Mouse (Mus musculus): ENCODE measurements around the gene Col27a1. TPM values are rescaled to one million over a fixed set of nuclear protein-coding genes. Genes with fewer than 3 reads are reported as not detected.

Gene Col27a1
- polyA plus RNA-seq, 1 experiment from 2014 or later: 5.7 TPM

GRCm38 (mm10) chr4:63262941-63263340, 49.1 kb downstream of the Col27a1 start:
- no peak for TF ChIP-seq CTCF (IDR thresholded peaks at IDR 0.05; ENCODE audit: low read depth)
- H3K4me2 ChIP-seq (ENCODE audit: low read length): no peak overlapping the region
- no peaks in the 10 kb centered on the region for H3K4me1 ChIP-seq (replicated peaks; ENCODE audit: insufficient read depth, low read length)
- H3K9me3 ChIP-seq (replicated peaks; ENCODE audit: low read length): no peaks in the 10 kb centered on the region
- WGBS: 62% methylated on average over 1 of the region's 1 CpGs
- peak; percentile 80 for DNase-seq (ENCODE audit: low spot score)
- H3K36me3 ChIP-seq (ENCODE audit: insufficient read depth, low read length): 0 out of 2 replicates have a peak, but pooled peaks cover 4% of the 10 kb centered on the region
- no peaks in the 10 kb centered on the region for H3K27me3 ChIP-seq (ENCODE audit: insufficient read depth, low read length)
- no peak overlapping the region for H3K9ac ChIP-seq (ENCODE audit: low read depth, low read length)
- H3K27ac ChIP-seq: no peak overlapping the region
- H3K4me3 ChIP-seq (replicated peaks; ENCODE audit: low read depth, low read length): no peak overlapping the region
- ATAC-seq (replicated peaks; ENCODE audit: low FRiP score, low read depth): peak; percentile 70

GRCm38 (mm10) chr4:63266276-63266675, 52.5 kb downstream of the Col27a1 start:
- DNase-seq (ENCODE audit: low spot score): no peak
- Histone ChIP-seq H3K4me1 (replicated peaks; ENCODE audit: insufficient read depth, low read length) (no peaks in the 10 kb centered on the region), H3K4me2 (ENCODE audit: low read length) (no peak overlapping the region), H3K4me3 (replicated peaks; ENCODE audit: low read depth, low read length) (no peak overlapping the region), H3K36me3 (ENCODE audit: insufficient read depth, low read length) (no peaks in the 10 kb centered on the region), H3K9ac (ENCODE audit: low read depth, low read length) (no peak overlapping the region), H3K27ac (no peak overlapping the region), H3K27me3 (ENCODE audit: insufficient read depth, low read length) (no peaks in the 10 kb centered on the region), H3K9me3 (replicated peaks; ENCODE audit: low read length) (no peaks in the 10 kb centered on the region)
- WGBS: 88% methylated on average over 6 of the region's 6 CpGs
- ATAC-seq (replicated peaks; ENCODE audit: low FRiP score, low read depth): no peak
- no peak for TF ChIP-seq CTCF (IDR thresholded peaks at IDR 0.05; ENCODE audit: low read depth)

DNA sequence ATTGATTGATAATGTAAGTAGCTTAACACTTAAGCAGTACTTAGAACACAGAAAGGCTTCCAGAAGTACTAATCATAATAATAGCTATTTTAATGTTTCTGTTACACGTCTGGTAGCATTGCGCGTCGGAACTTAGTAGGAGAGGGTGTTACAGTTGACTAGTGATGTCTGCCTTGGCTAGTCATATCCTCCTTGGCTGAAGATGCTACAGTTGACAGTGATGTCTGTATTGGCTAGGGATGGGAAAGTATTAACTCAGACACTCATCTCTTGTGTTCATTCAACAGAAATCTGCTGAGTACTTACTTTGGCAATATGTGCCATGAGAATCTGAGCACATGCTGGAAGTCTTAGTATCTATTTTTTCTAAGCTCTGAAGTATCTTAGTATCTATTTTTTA, 53.3 kb downstream of the Col27a1 start:
- no peaks in the 10 kb centered on the region for H3K27me3 ChIP-seq (ENCODE audit: insufficient read depth, low read length)
- no peak overlapping the region for H3K27ac ChIP-seq
- TF ChIP-seq CTCF (IDR thresholded peaks at IDR 0.05; ENCODE audit: low read depth): no peak
- no peak overlapping the region for H3K4me2 ChIP-seq (ENCODE audit: low read length)
- DNase-seq (ENCODE audit: low spot score) (no peak), ATAC-seq (replicated peaks; ENCODE audit: low FRiP score, low read depth) (no peak)
- 99% methylated on average over 4 of the region's 4 CpGs for WGBS
- H3K4me1 ChIP-seq (replicated peaks; ENCODE audit: insufficient read depth, low read length): no peaks in the 10 kb centered on the region
- no peak overlapping the region for H3K9ac ChIP-seq (ENCODE audit: low read depth, low read length)
- no peaks in the 10 kb centered on the region for H3K9me3 ChIP-seq (replicated peaks; ENCODE audit: low read length)
- H3K36me3 ChIP-seq (ENCODE audit: insufficient read depth, low read length): no peaks in the 10 kb centered on the region
- H3K4me3 ChIP-seq (replicated peaks; ENCODE audit: low read depth, low read length): no peak overlapping the region

DNA sequence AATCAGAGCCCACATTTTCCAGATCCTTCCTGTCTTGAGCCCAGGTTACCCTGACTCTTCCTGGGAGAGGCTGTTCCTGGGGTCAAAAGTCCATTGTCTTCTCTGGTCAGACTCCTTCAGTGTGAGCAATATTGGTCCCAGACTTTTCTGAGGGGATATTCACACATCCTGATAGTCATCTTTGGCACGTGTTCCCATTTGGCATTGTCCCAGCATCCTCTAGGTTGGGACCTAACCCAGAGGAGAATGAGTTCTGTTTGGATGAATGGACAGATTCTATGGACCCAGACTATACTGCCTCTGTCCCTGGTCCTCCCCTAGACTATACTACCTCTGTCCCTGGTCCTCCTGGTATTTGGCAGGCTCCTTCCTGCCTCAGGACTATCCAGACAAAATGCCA, 53.8 kb downstream of the Col27a1 start:
- H3K27me3 ChIP-seq (ENCODE audit: insufficient read depth, low read length): no peaks in the 10 kb centered on the region
- H3K4me2 ChIP-seq (ENCODE audit: low read length): no peak overlapping the region
- no peaks in the 10 kb centered on the region for H3K4me1 ChIP-seq (replicated peaks; ENCODE audit: insufficient read depth, low read length)
- H3K9me3 ChIP-seq (replicated peaks; ENCODE audit: low read length): no peaks in the 10 kb centered on the region
- H3K4me3 ChIP-seq (replicated peaks; ENCODE audit: low read depth, low read length): no peak overlapping the region
- no peak overlapping the region for H3K27ac ChIP-seq
- WGBS: 54% methylated on average over 1 of the region's 1 CpGs
- ATAC-seq (replicated peaks; ENCODE audit: low FRiP score, low read depth) (no peak), DNase-seq (ENCODE audit: low spot score) (no peak)
- TF ChIP-seq CTCF (IDR thresholded peaks at IDR 0.05; ENCODE audit: low read depth): no peak
- H3K9ac ChIP-seq (ENCODE audit: low read depth, low read length): no peak overlapping the region
- H3K36me3 ChIP-seq (ENCODE audit: insufficient read depth, low read length): no peaks in the 10 kb centered on the region

GRCm38 (mm10) chr4:63268777-63269176, 55.0 kb downstream of the Col27a1 start:
- H3K36me3 ChIP-seq (ENCODE audit: insufficient read depth, low read length): no peaks in the 10 kb centered on the region
- WGBS: 67% methylated on average over 4 of the region's 4 CpGs
- ATAC-seq (replicated peaks; ENCODE audit: low FRiP score, low read depth): no peak

DNA sequence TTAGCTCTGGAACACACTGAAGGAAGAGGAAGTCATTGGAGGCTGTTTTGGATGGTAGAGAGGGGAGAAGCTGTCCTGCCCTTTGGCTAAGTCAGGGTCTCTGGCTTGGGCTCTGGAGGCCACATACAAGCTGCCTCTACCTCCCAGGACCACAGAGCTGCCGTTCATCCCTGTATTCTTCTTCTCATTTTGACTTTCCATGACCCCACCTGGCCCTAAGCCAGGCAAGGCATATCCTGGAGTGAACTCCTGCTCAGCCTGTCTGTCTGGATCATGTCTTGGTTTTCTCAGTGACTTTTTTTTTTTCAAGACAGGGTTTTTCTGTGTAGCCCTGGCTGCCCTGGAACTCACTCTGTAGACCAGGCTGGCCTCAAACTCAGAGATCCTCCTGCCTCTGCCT, 60.7 kb downstream of the Col27a1 start:
- Histone ChIP-seq H3K4me1 (replicated peaks; ENCODE audit: insufficient read depth, low read length) (no peaks in the 10 kb centered on the region), H3K27ac (no peak overlapping the region), H3K9me3 (replicated peaks; ENCODE audit: low read length) (no peaks in the 10 kb centered on the region), H3K27me3 (ENCODE audit: insufficient read depth, low read length) (no peaks in the 10 kb centered on the region), H3K9ac (ENCODE audit: low read depth, low read length) (no peak overlapping the region), H3K4me3 (replicated peaks; ENCODE audit: low read depth, low read length) (no peak overlapping the region), H3K4me2 (ENCODE audit: low read length) (no peak overlapping the region), H3K36me3 (ENCODE audit: insufficient read depth, low read length) (no peaks in the 10 kb centered on the region)
- 68% methylated on average over 1 of the region's 1 CpGs for WGBS
- TF ChIP-seq CTCF (IDR thresholded peaks at IDR 0.05; ENCODE audit: low read depth): no peak
- no peak for DNase-seq (ENCODE audit: low spot score)
- no peak for ATAC-seq (replicated peaks; ENCODE audit: low FRiP score, low read depth)

More at GRCm38 (mm10) chr4:63268777-63269176, 55.0 kb downstream of the Col27a1 start:
- no peaks in the 10 kb centered on the region for H3K9me3 ChIP-seq (replicated peaks; ENCODE audit: low read length)
- no peak overlapping the region for H3K27ac ChIP-seq
- H3K4me3 ChIP-seq (replicated peaks; ENCODE audit: low read depth, low read length): no peak overlapping the region
- no peak for TF ChIP-seq CTCF (IDR thresholded peaks at IDR 0.05; ENCODE audit: low read depth)
- no peak overlapping the region for H3K4me2 ChIP-seq (ENCODE audit: low read length)
- no peak for DNase-seq (ENCODE audit: low spot score)
- H3K9ac ChIP-seq (ENCODE audit: low read depth, low read length): no peak overlapping the region
- no peaks in the 10 kb centered on the region for H3K4me1 ChIP-seq (replicated peaks; ENCODE audit: insufficient read depth, low read length)
- no peaks in the 10 kb centered on the region for H3K27me3 ChIP-seq (ENCODE audit: insufficient read depth, low read length)

DNA sequence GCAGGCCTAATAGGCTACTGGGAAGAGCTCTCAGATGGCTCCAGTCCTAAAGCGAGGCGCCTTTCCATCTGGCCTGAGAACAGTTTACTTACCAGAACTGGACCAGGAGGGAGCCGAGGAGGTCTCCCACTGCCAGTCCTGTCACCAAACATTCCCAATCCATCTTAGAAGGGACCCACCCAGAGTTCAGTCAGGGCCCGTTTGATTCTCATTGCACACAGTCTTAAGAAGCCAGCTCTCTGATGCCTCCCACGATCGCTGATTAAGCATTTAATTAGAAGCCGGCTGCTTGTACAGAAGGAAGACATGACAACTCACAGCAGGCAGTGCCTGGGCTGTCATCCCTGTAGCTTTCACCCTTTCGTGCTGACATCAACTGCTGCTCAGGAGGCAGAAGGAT, 61.4 kb downstream of the Col27a1 start:
- no peaks in the 10 kb centered on the region for H3K4me1 ChIP-seq (replicated peaks; ENCODE audit: insufficient read depth, low read length)
- peak; percentile 49 for DNase-seq (ENCODE audit: low spot score)
- no peak for ATAC-seq (replicated peaks; ENCODE audit: low FRiP score, low read depth)

More for the DNA sequence above, 61.4 kb downstream of the Col27a1 start:
- no peak overlapping the region for H3K9ac ChIP-seq (ENCODE audit: low read depth, low read length)
- no peaks in the 10 kb centered on the region for H3K27me3 ChIP-seq (ENCODE audit: insufficient read depth, low read length)
- no peaks in the 10 kb centered on the region for H3K9me3 ChIP-seq (replicated peaks; ENCODE audit: low read length)
- no peaks in the 10 kb centered on the region for H3K36me3 ChIP-seq (ENCODE audit: insufficient read depth, low read length)
- H3K4me3 ChIP-seq (replicated peaks; ENCODE audit: low read depth, low read length): no peak overlapping the region
- no peak overlapping the region for H3K4me2 ChIP-seq (ENCODE audit: low read length)
- 42% methylated on average over 8 of the region's 8 CpGs for WGBS
- TF ChIP-seq CTCF (IDR thresholded peaks at IDR 0.05; ENCODE audit: low read depth): no peak
- H3K27ac ChIP-seq: no peak overlapping the region
